ENCODE assay signal across 9 mouse cellular contexts in the genomic region with DNA sequence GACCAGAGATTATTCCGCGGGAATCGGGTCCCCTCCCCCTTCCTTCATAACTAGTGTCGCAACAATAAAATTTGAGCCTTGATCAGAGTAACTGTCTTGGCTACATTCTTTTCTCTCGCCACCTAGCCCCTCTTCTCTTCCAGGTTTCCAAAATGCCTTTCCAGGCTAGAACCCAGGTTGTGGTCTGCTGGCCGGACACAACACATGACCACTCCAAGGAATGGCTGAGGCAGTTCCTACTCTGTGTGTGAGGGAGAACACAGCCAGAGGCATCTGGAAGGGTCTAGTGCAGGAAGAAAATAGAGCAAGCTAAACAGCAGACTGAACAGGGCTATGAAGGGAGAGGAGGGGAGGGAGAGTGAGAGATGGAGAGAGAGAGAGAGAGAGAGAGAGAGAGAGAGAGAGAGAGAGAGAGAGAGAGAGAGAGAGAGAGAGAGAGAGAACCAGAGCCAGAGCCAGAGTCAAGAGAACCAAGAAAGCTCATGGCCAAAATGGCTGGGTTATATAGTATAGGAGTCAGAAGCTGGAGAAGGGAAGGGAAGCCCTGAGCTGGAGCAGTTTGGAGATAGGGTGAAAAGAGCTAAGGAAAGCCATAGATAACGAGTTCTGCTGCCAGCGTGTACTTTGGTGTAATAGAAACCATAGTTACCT. TPM values are rescaled to one million over a fixed set of nuclear protein-coding genes. Genes with fewer than 3 reads are reported as not detected.
A peak's percentile ranks its signal among the peaks of the same experiment; 100 is the strongest.
DNase-seq lines count a peak whose midpoint lies in the region; ATAC-seq and TF ChIP-seq lines count a peak whose summit lies in the region.
"Not testable (repeated sequence)": the region's sequence is repeated elsewhere in the genome, so short reads cannot be mapped to it uniquely, and the experiment has no call there.
"Had no signal": no experiment of that assay in that cellular context is flagged by ENCODE, and none has a peak within 500 bp of the region (broad histone marks: within the 10 kb centered on the region; RNA-seq: fewer than 3 reads in every experiment).

No protein-coding gene starts in this region.

- H3K4me3 ChIP-seq in E14TG2a.4 (replicated peaks; ENCODE audit: low read length), result 0 out of 2 replicates have a peak overlapping the region, but pooled peaks have one; percentile 26
- peak overlapping the region; percentile 79; the same call in 1 of the 2 replicates for H3K4me3 ChIP-seq in forebrain, embryonic 10.5 days
- H3K4me3 ChIP-seq in heart, embryonic 12.5 days; hindbrain, embryonic 14.5 days (replicated peaks; ENCODE audit: low read length); kidney, embryonic 15.5 days (replicated peaks); liver, embryonic 13.5 days (replicated peaks); midbrain, embryonic 15.5 days: not testable (repeated sequence)

- H3K9me3 ChIP-seq in E14TG2a.4 (ENCODE audit: low read length); forebrain, embryonic 10.5 days; heart, embryonic 12.5 days (replicated peaks); hindbrain, embryonic 14.5 days (ENCODE audit: control insufficient read depth, low read length); kidney, embryonic 15.5 days (replicated peaks); liver, embryonic 13.5 days (replicated peaks); midbrain, embryonic 15.5 days: not testable (repeated sequence)

- H3K27ac ChIP-seq in forebrain, embryonic 10.5 days; heart, embryonic 12.5 days (ENCODE audit: poor library complexity, severe bottlenecking); hindbrain, embryonic 14.5 days; kidney, embryonic 15.5 days; liver, embryonic 13.5 days; midbrain, embryonic 15.5 days: not testable (repeated sequence)

- not testable (repeated sequence) for H3K36me3 ChIP-seq in E14TG2a.4 (ENCODE audit: insufficient read depth, low read length); forebrain, embryonic 10.5 days (replicated peaks); kidney, embryonic 15.5 days; liver, embryonic 13.5 days; midbrain, embryonic 15.5 days (replicated peaks)
- H3K36me3 ChIP-seq in heart, embryonic 12.5 days, result peaks cover 21% of the 10 kb centered on the region
- peaks cover 11% of the 10 kb centered on the region for H3K36me3 ChIP-seq in hindbrain, embryonic 14.5 days (replicated peaks; ENCODE audit: control insufficient read depth, insufficient read depth)

- not testable (repeated sequence) for ATAC-seq in heart, embryonic 12.5 days (ENCODE audit: insufficient number of reproducible peaks, low FRiP score); hindbrain, embryonic 14.5 days (ENCODE audit: low FRiP score); kidney, embryonic 15.5 days (replicated peaks; ENCODE audit: low FRiP score); liver, embryonic 13.5 days (ENCODE audit: low read depth); midbrain, embryonic 15.5 days (replicated peaks)

- DNase-seq in forebrain, embryonic 10.5 days (ENCODE audit: extremely low spot score, low spot score); hindbrain, embryonic 14.5 days (ENCODE audit: low spot score); liver, embryonic 13.5 days: not testable (repeated sequence)

- peaks cover 10% of the 10 kb centered on the region; the same call in 1 of the 2 replicates for H3K27me3 ChIP-seq in E14TG2a.4 (ENCODE audit: insufficient read depth, low read length)
- H3K27me3 ChIP-seq in forebrain, embryonic 10.5 days (ENCODE audit: poor library complexity, severe bottlenecking); heart, embryonic 12.5 days (replicated peaks); hindbrain, embryonic 14.5 days (ENCODE audit: control insufficient read depth, insufficient read depth, low read length); kidney, embryonic 15.5 days; liver, embryonic 13.5 days; midbrain, embryonic 15.5 days (replicated peaks): not testable (repeated sequence)

- H3K9ac ChIP-seq in heart, embryonic 12.5 days; hindbrain, embryonic 14.5 days; kidney, embryonic 15.5 days; midbrain, embryonic 15.5 days: not testable (repeated sequence)
- H3K9ac ChIP-seq in liver, embryonic 13.5 days, result 0 out of 2 replicates have a peak overlapping the region, but pooled peaks have one; percentile 33

- not testable (repeated sequence) for TF ChIP-seq CTCF in E14TG2a.4 (conservative IDR thresholded peaks at IDR 0.05; ENCODE audit: low read length)

- H3K4me1 ChIP-seq in E14TG2a.4 (replicated peaks; ENCODE audit: low read depth, low read length), result peaks cover 38% of the 10 kb centered on the region
- H3K4me1 ChIP-seq in forebrain, embryonic 10.5 days, result peaks cover 22% of the 10 kb centered on the region
- peaks cover 17% of the 10 kb centered on the region; the same call in 1 of the 2 replicates for H3K4me1 ChIP-seq in heart, embryonic 12.5 days (replicated peaks)
- peaks cover 16% of the 10 kb centered on the region for H3K4me1 ChIP-seq in hindbrain, embryonic 14.5 days (replicated peaks; ENCODE audit: control insufficient read depth, insufficient read depth, low read length)
- H3K4me1 ChIP-seq in kidney, embryonic 15.5 days, result peaks cover 17% of the 10 kb centered on the region
- H3K4me1 ChIP-seq in liver, embryonic 13.5 days (replicated peaks), result peaks cover 30% of the 10 kb centered on the region
- peaks cover 14% of the 10 kb centered on the region for H3K4me1 ChIP-seq in midbrain, embryonic 15.5 days

- WGBS in forebrain, embryonic 10.5 days, result 27% methylated on average over 8 of the region's 8 CpGs
- 22% methylated on average over 8 of the region's 8 CpGs for WGBS in heart, embryonic 12.5 days
- 41% methylated on average over 6 of the region's 8 CpGs for WGBS in hindbrain, embryonic 14.5 days
- 22% methylated on average over 8 of the region's 8 CpGs for WGBS in kidney, embryonic 15.5 days
- WGBS in liver, embryonic 13.5 days (ENCODE audit: insufficient replicate concordance), result 15% methylated on average over 8 of the region's 8 CpGs
- 29% methylated on average over 8 of the region's 8 CpGs for WGBS in midbrain, embryonic 15.5 days

- peak overlapping the region; percentile 99; the same call in 1 of the 2 replicates for H3K4me2 ChIP-seq in heart, embryonic 12.5 days
- H3K4me2 ChIP-seq in hindbrain, embryonic 14.5 days (replicated peaks), result peak overlapping the region; percentile 76
- H3K4me2 ChIP-seq in kidney, embryonic 15.5 days, result peak overlapping the region; percentile 98
- H3K4me2 ChIP-seq in liver, embryonic 13.5 days, result peak overlapping the region; percentile 38; the same call in 1 of the 2 replicates
- peak overlapping the region; percentile 76 for H3K4me2 ChIP-seq in midbrain, embryonic 15.5 days

RNA-seq across cellular contexts. Expression of gene Sv2a, which starts 17.8 kb away (rescaled TPM):
- 2.1 and 3.5 TPM in 2 replicates for polyA plus RNA-seq in forebrain, embryonic 10.5 days (2016; fragmentation: Nextera tagmentation; extraction: Ambion mirVana)
- polyA plus RNA-seq in heart, embryonic 12.5 days (2016; fragmentation: Nextera tagmentation; extraction: Ambion mirVana), result 20.3 and 21.7 TPM in 2 replicates
- polyA plus RNA-seq in hindbrain, embryonic 14.5 days (2014; fragmentation: Nextera tagmentation; extraction: Ambion mirVana), result 95.7 and 111 TPM in 2 replicates
- polyA plus RNA-seq in kidney, embryonic 15.5 days (2015; fragmentation: Nextera tagmentation; extraction: Ambion mirVana), result 3.0 and 4.9 TPM in 2 replicates
- polyA plus RNA-seq in liver, embryonic 13.5 days (2015; fragmentation: Nextera tagmentation; extraction: Ambion mirVana), result 0.44 and 0.49 TPM in 2 replicates
- 140 and 142 TPM in 2 replicates for polyA plus RNA-seq in midbrain, embryonic 15.5 days (2015; fragmentation: Nextera tagmentation; extraction: Ambion mirVana)

RNA-seq across cellular contexts. Expression of gene Bola1, which starts 20.8 kb away (rescaled TPM):
- 89.3 and 93.0 TPM in 2 replicates for polyA plus RNA-seq in forebrain, embryonic 10.5 days (2016; fragmentation: Nextera tagmentation; extraction: Ambion mirVana)
- 44.4 and 45.6 TPM in 2 replicates for polyA plus RNA-seq in heart, embryonic 12.5 days (2016; fragmentation: Nextera tagmentation; extraction: Ambion mirVana)
- polyA plus RNA-seq in hindbrain, embryonic 14.5 days (2014; fragmentation: Nextera tagmentation; extraction: Ambion mirVana), result 57.0 and 72.4 TPM in 2 replicates
- 55.2 and 59.4 TPM in 2 replicates for polyA plus RNA-seq in kidney, embryonic 15.5 days (2015; fragmentation: Nextera tagmentation; extraction: Ambion mirVana)
- 50.7 and 56.1 TPM in 2 replicates for polyA plus RNA-seq in liver, embryonic 13.5 days (2015; fragmentation: Nextera tagmentation; extraction: Ambion mirVana)
- polyA plus RNA-seq in midbrain, embryonic 15.5 days (2015; fragmentation: Nextera tagmentation; extraction: Ambion mirVana), result 51.0 and 59.9 TPM in 2 replicates

RNA-seq across cellular contexts. Expression of gene Hist2h2ab, which starts 20.9 kb away (rescaled TPM):
- not detected in 2 replicates for polyA plus RNA-seq in forebrain, embryonic 10.5 days (2016; fragmentation: Nextera tagmentation; extraction: Ambion mirVana)
- polyA plus RNA-seq in heart, embryonic 12.5 days (2016; fragmentation: Nextera tagmentation; extraction: Ambion mirVana), result not detected in 2 replicates
- 0.55 TPM in 1 of 2 replicates, not detected in the other for polyA plus RNA-seq in hindbrain, embryonic 14.5 days (2014; fragmentation: Nextera tagmentation; extraction: Ambion mirVana)
- polyA plus RNA-seq in kidney, embryonic 15.5 days (2015; fragmentation: Nextera tagmentation; extraction: Ambion mirVana), result 0.86 and 0.90 TPM in 2 replicates
- polyA plus RNA-seq in liver, embryonic 13.5 days (2015; fragmentation: Nextera tagmentation; extraction: Ambion mirVana), result 0.85 TPM in 1 of 2 replicates, not detected in the other
- polyA plus RNA-seq in midbrain, embryonic 15.5 days (2015; fragmentation: Nextera tagmentation; extraction: Ambion mirVana), result 0.92 TPM in 1 of 2 replicates, not detected in the other
- polyA plus RNA-seq: embryonic facial prominence, embryonic 11.5 days; heart, embryonic 11.5 days had no signal

RNA-seq across cellular contexts. Expression of gene Hist2h2ac, which starts 22.0 kb away (rescaled TPM):
- 11.3 and 12.6 TPM in 2 replicates for polyA plus RNA-seq in forebrain, embryonic 10.5 days (2016; fragmentation: Nextera tagmentation; extraction: Ambion mirVana)
- 4.4 and 5.9 TPM in 2 replicates for polyA plus RNA-seq in heart, embryonic 12.5 days (2016; fragmentation: Nextera tagmentation; extraction: Ambion mirVana)
- 1.9 and 2.3 TPM in 2 replicates for polyA plus RNA-seq in hindbrain, embryonic 14.5 days (2014; fragmentation: Nextera tagmentation; extraction: Ambion mirVana)
- 10.8 and 11.3 TPM in 2 replicates for polyA plus RNA-seq in kidney, embryonic 15.5 days (2015; fragmentation: Nextera tagmentation; extraction: Ambion mirVana)
- polyA plus RNA-seq in liver, embryonic 13.5 days (2015; fragmentation: Nextera tagmentation; extraction: Ambion mirVana), result 12.9 and 19.8 TPM in 2 replicates
- 1.8 and 2.2 TPM in 2 replicates for polyA plus RNA-seq in midbrain, embryonic 15.5 days (2015; fragmentation: Nextera tagmentation; extraction: Ambion mirVana)

RNA-seq across cellular contexts. Expression of gene Hist2h2be, which starts 22.2 kb away (rescaled TPM):
- 12.8 and 15.5 TPM in 2 replicates for polyA plus RNA-seq in forebrain, embryonic 10.5 days (2016; fragmentation: Nextera tagmentation; extraction: Ambion mirVana)
- polyA plus RNA-seq in heart, embryonic 12.5 days (2016; fragmentation: Nextera tagmentation; extraction: Ambion mirVana), result 5.0 and 5.7 TPM in 2 replicates
- polyA plus RNA-seq in hindbrain, embryonic 14.5 days (2014; fragmentation: Nextera tagmentation; extraction: Ambion mirVana), result 4.7 and 5.0 TPM in 2 replicates
- polyA plus RNA-seq in kidney, embryonic 15.5 days (2015; fragmentation: Nextera tagmentation; extraction: Ambion mirVana), result 12.2 and 12.6 TPM in 2 replicates
- 5.4 and 7.9 TPM in 2 replicates for polyA plus RNA-seq in liver, embryonic 13.5 days (2015; fragmentation: Nextera tagmentation; extraction: Ambion mirVana)
- 5.1 and 5.4 TPM in 2 replicates for polyA plus RNA-seq in midbrain, embryonic 15.5 days (2015; fragmentation: Nextera tagmentation; extraction: Ambion mirVana)

Comparison
In these comparisons a context has a peak if more than half of its experiments do, and no peak if none do; other contexts are left out.
1. H3K4me2 ChIP-seq: peak in every context shown above with its lines; median percentile 99 in heart, embryonic 12.5 days; 98 in kidney, embryonic 15.5 days; 76 in hindbrain, embryonic 14.5 days; 76 in midbrain, embryonic 15.5 days; 38 in liver, embryonic 13.5 days.